Mouse (Mus musculus): ENCODE data around the gene Cdc20. TPM values are rescaled to one million over a fixed set of nuclear protein-coding genes. Genes with fewer than 3 reads are reported as not detected.

The Cdc20 gene
- polyA plus RNA-seq, 1 experiment from 2014 or later, result 87.8 TPM

Other genes starting within 250 kb of the Cdc20 start
- 77.0 and 81.6 TPM in 2 replicates for gene Ptprf, start 145.9 kb downstream of the Cdc20 start, polyA plus RNA-seq (2015; fragmentation: Nextera tagmentation; extraction: Ambion mirVana)
- gene Szt2, start 28.1 kb downstream of the Cdc20 start, polyA plus RNA-seq (2015; fragmentation: Nextera tagmentation; extraction: Ambion mirVana), result 10.2 and 11.6 TPM in 2 replicates
- gene Med8, start 28.0 kb downstream of the Cdc20 start, polyA plus RNA-seq (2015; fragmentation: Nextera tagmentation; extraction: Ambion mirVana), result 113 and 116 TPM in 2 replicates
- 25.9 TPM in 2 replicates for gene Elovl1, start 9.3 kb downstream of the Cdc20 start, polyA plus RNA-seq (2015; fragmentation: Nextera tagmentation; extraction: Ambion mirVana)
- gene Mpl, start 20.2 kb upstream of the Cdc20 start, polyA plus RNA-seq (2015; fragmentation: Nextera tagmentation; extraction: Ambion mirVana), result 0.22 TPM in 1 of 2 replicates, not detected in the other
- gene Tie1, start 52.7 kb upstream of the Cdc20 start, polyA plus RNA-seq (2015; fragmentation: Nextera tagmentation; extraction: Ambion mirVana), result 12.7 and 14.1 TPM in 2 replicates
- gene 2610528J11Rik, start 89.6 kb upstream of the Cdc20 start, polyA plus RNA-seq (2015; fragmentation: Nextera tagmentation; extraction: Ambion mirVana), result 0.26 TPM in 1 of 2 replicates, not detected in the other
- 0.21 TPM in 1 of 2 replicates, not detected in the other for gene Tmem125, start 106.7 kb upstream of the Cdc20 start, polyA plus RNA-seq (2015; fragmentation: Nextera tagmentation; extraction: Ambion mirVana)
- gene Cfap57, start 183.4 kb upstream of the Cdc20 start, polyA plus RNA-seq (2015; fragmentation: Nextera tagmentation; extraction: Ambion mirVana), result 0.72 and 1.3 TPM in 2 replicates
- 138 and 150 TPM in 2 replicates for gene Ebna1bp2, start 183.4 kb upstream of the Cdc20 start, polyA plus RNA-seq (2015; fragmentation: Nextera tagmentation; extraction: Ambion mirVana)
- gene Olfr62, start 221.6 kb upstream of the Cdc20 start, polyA plus RNA-seq (2015; fragmentation: Nextera tagmentation; extraction: Ambion mirVana), result not detected in 2 replicates

Data from forebrain, embryonic 16.5 days (tissue).